Mouse (Mus musculus): ENCODE results near the gene Ndufs5. TPM values are rescaled to one million over a fixed set of nuclear protein-coding genes. Genes with fewer than 3 reads are reported as not detected.

Gene Ndufs5
- polyA plus RNA-seq, 1 experiment from 2014 or later, result 330 TPM

DNA sequence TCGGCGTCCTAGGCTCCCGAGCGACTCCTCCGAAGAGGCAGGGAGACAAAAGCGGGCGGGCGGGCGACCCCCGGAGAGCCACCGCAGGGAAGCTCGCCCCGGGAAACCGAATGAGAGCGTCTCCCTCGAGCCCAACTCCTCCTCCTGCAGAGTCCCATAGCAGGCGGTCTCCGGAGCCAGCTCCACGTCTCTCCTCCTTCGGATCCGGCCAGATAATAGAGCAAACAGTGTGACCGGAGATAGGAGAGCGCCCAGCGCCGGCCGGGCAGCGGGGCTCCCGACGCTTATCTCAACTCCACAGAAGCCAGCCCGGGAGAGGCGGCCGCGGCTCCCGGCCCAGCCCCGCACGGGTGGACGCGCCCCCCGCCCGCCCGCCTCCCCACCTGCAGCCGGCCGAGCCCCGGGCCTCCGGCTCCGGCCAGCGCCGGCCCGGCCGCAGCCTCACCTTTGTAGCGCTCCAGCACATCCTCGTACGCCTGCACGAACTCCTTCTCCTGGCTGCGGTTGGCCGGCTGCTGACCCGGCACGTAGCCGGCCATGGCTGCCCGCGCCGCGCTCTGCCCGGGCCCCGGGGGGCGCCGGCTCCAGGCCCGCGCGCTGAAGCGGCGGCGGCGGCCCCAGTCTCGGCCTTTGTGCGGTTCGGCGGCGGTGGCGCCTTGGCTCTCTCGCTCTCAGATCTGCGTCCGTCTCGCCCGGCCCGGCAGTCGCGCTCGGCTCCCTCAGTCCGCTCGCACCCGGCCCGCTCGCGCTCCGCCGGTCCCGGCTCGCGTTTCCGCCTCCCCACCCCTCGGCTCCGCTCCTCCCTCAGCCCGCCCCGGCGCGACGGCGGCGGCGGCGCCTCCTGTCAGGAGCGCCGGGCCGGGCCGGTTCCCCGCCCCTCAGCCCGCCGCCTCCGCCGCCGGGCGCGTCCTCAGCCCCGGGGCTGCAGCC lies 53.7 kb downstream of the Ndufs5 start:
- Histone ChIP-seq H3K4me3 (peak overlapping the region; percentile 94), H3K36me3 (peaks cover 16% of the 10 kb centered on the region), H3K27me3 (ENCODE audit: low read depth, poor library complexity, severe bottlenecking) (no peaks in the 10 kb centered on the region), H3K9me3 (replicated peaks) (no peaks in the 10 kb centered on the region), H3K27ac (replicated peaks) (peak overlapping the region; percentile 99), H3K4me1 (peaks cover 64% of the 10 kb centered on the region)
- under 1% methylated on average over 116 of the region's 125 CpGs for WGBS
- DNase-seq (ENCODE audit: low spot score), result peak; percentile 72

GRCm38 (mm10) chr4:123663688-123663965 lies 54.4 kb downstream of the Ndufs5 start:
- WGBS, result 0% methylated on average over 12 of the region's 12 CpGs
- Histone ChIP-seq H3K4me1 (peaks cover 59% of the 10 kb centered on the region), H3K27ac (replicated peaks) (peak overlapping the region; percentile 99), H3K9me3 (replicated peaks) (no peaks in the 10 kb centered on the region), H3K36me3 (peaks cover 21% of the 10 kb centered on the region), H3K27me3 (ENCODE audit: low read depth, poor library complexity, severe bottlenecking) (no peaks in the 10 kb centered on the region), H3K4me3 (peak overlapping the region; percentile 94)
- DNase-seq (ENCODE audit: low spot score), result peak; percentile 58

- Histone ChIP-seq H3K9me3 (replicated peaks) (no peaks in the 10 kb centered on the region), H3K36me3 (peaks cover 23% of the 10 kb centered on the region), H3K4me3 (peak overlapping the region; percentile 94), H3K27me3 (ENCODE audit: low read depth, poor library complexity, severe bottlenecking) (no peaks in the 10 kb centered on the region), H3K27ac (replicated peaks) (peak overlapping the region; percentile 99), H3K4me1 (peaks cover 59% of the 10 kb centered on the region)
- DNase-seq (ENCODE audit: low spot score), result peak; percentile 69
- 1% methylated on average over 15 of the region's 15 CpGs for WGBS
Measured at GRCm38 (mm10) chr4:123662914-123663687, 54.9 kb downstream of the Ndufs5 start.

Other genes starting within 250 kb of the Ndufs5 start
- gene Macf1, start 33.8 kb downstream of the Ndufs5 start, polyA plus RNA-seq (2016; fragmentation: Nextera tagmentation; extraction: Ambion mirVana), result 39.2 and 46.2 TPM in 2 replicates
- 70.1 and 73.4 TPM in 2 replicates for gene Akirin1, start 32.1 kb upstream of the Ndufs5 start, polyA plus RNA-seq (2016; fragmentation: Nextera tagmentation; extraction: Ambion mirVana)
- gene Rhbdl2, start 69.7 kb upstream of the Ndufs5 start, polyA plus RNA-seq (2016; fragmentation: Nextera tagmentation; extraction: Ambion mirVana), result 0.11 and 0.72 TPM in 2 replicates
- 0.06 TPM in 1 of 2 replicates, not detected in the other for gene 4933427I04Rik, start 141.5 kb upstream of the Ndufs5 start, polyA plus RNA-seq (2016; fragmentation: Nextera tagmentation; extraction: Ambion mirVana)
- 59.4 and 64.5 TPM in 2 replicates for gene Mycbp, start 186.6 kb upstream of the Ndufs5 start, polyA plus RNA-seq (2016; fragmentation: Nextera tagmentation; extraction: Ambion mirVana)
- gene Rragc, start 199.2 kb upstream of the Ndufs5 start, polyA plus RNA-seq (2016; fragmentation: Nextera tagmentation; extraction: Ambion mirVana), result 39.1 and 41.0 TPM in 2 replicates
- gene 4930535I16Rik, start 199.8 kb upstream of the Ndufs5 start, polyA plus RNA-seq (2016; fragmentation: Nextera tagmentation; extraction: Ambion mirVana), result not detected in 2 replicates

Measured in midbrain, embryonic 10.5 days (tissue).